In the genomic region with DNA sequence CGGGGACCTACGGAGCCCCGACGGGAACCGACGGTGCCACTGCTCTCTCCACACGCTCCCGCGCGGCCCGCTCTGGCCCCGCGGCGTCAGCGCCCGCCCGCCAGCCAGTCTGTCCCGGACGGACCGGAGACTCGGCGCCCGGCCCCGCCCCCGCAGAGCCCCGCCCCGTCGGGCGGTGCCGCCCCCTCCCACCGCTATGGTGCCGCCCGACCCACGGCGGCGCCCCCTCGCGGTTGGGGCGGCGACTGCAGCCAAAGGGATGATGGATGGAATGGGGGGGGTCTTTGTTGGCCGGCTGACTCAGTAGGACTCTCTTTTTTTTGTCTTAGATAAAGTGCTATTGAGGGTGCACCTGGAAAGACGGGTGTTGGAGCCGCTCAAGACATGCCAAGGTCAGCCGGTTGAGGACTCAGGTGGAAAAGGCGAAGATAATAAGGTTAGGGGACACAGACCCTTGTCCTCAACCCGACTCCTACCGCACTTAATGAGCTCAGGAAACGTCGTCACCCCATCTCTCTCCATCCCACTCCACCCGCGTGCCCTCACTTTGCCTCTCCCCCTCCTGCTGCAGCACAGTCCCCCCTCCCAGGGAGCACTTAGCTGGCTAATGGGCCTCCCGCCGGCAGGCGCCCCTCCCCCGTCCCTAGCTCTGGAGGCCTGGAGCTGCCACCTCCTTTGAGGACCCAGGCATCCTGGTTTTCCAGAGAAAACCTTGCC, we compare ENCODE assay signal across 8 mouse cellular contexts. TPM values are rescaled to one million over a fixed set of nuclear protein-coding genes. Genes with fewer than 3 reads are reported as not detected.
DNase-seq lines count a peak whose midpoint lies in the region; ATAC-seq and TF ChIP-seq lines count a peak whose summit lies in the region.

No protein-coding gene starts in this region.

- DNase-seq in Patski (ENCODE audit: low read depth, low spot score) = no peak
- DNase-seq in heart, postnatal 0 days (ENCODE audit: low spot score) = peak; percentile 45
- DNase-seq in kidney, postnatal 25 days = peak; percentile 82 to 90
- DNase-seq in spleen, postnatal 36 days (ENCODE audit: low spot score in 2 of 2) = peak; percentile 63 to 67
- DNase-seq in frontal cortex, adult 2 months (ENCODE audit: extremely low spot score in 1 of 2, low spot score in 1 of 2) = no peak

- H3K79me2 ChIP-seq in C2C12 (ENCODE audit: control insufficient read depth, insufficient read depth) = peaks cover 33% of the 10 kb centered on the region

- ATAC-seq in Patski = peak; percentile 65
- peak; percentile 48 for ATAC-seq in erythroblast, adult 5-6 weeks (replicated peaks; ENCODE audit: low FRiP score, poor library complexity, severe bottlenecking)
- peak; percentile 66 for ATAC-seq in heart, postnatal 0 days (ENCODE audit: insufficient read depth, low read depth)

- no peaks in the 10 kb centered on the region for H3K27me3 ChIP-seq in C2C12 (ENCODE audit: control insufficient read depth, insufficient read depth, insufficient read length)
- no peaks in the 10 kb centered on the region for H3K27me3 ChIP-seq in Patski
- no peaks in the 10 kb centered on the region for H3K27me3 ChIP-seq in heart, postnatal 0 days (ENCODE audit: control insufficient read depth, insufficient read depth, low read length)
- no peaks in the 10 kb centered on the region for H3K27me3 ChIP-seq in megakaryocyte, embryonic 14.5 days (replicated peaks)

- peak overlapping the region; percentile 57 for H3K4me3 ChIP-seq in C2C12 (ENCODE audit: insufficient read depth, poor library complexity, severe bottlenecking)
- peak overlapping the region; percentile 67 for H3K4me3 ChIP-seq in heart, postnatal 0 days (ENCODE audit: low read depth, low read length)
- H3K4me3 ChIP-seq in megakaryocyte, embryonic 14.5 days (replicated peaks) = peak overlapping the region; percentile 99

- H3K9ac ChIP-seq in heart, postnatal 0 days (replicated peaks; ENCODE audit: low read depth, low read length) = peak overlapping the region; percentile 56; the same call in 1 of the 2 replicates

- peak overlapping the region; percentile 72 for H3ac ChIP-seq in C2C12 (ENCODE audit: control insufficient read depth, insufficient read length, low read depth)

- H3K9me3 ChIP-seq in heart, postnatal 0 days (replicated peaks; ENCODE audit: control insufficient read depth, low read length) = no peaks in the 10 kb centered on the region
- no peaks in the 10 kb centered on the region for H3K9me3 ChIP-seq in megakaryocyte, embryonic 14.5 days

- peaks cover 14% of the 10 kb centered on the region for H3K79me3 ChIP-seq in C2C12 (ENCODE audit: low read depth)

- 1% methylated on average over 49 of the region's 55 CpGs for whole genome bisulfite sequencing in heart, postnatal 0 days

- H3K4me2 ChIP-seq in heart, postnatal 0 days (ENCODE audit: low read depth, low read length) = peak overlapping the region; percentile 81

- TF ChIP-seq EP300 in heart, postnatal 0 days (IDR thresholded peaks at IDR 0.05; ENCODE audit: low read depth) = no peak

- POLR2A ChIA-PET in Patski (lab: Charles Lee) = interaction anchor here (0.6 to 3.7 kb wide), 7 partner anchors 11 to 130 kb away, joined by 3 to 20 read pairs (median 4); a partner anchor contains a TSS

- CTCF ChIA-PET in Patski (lab: Charles Lee) = interaction anchor here (1.0 to 3.6 kb wide), 8 partner anchors 9 to 48 kb away, joined by 3 to 21 read pairs (median 8); a partner anchor contains a TSS

- peaks cover 13% of the 10 kb centered on the region for H3K36me3 ChIP-seq in C2C12 (ENCODE audit: control insufficient read depth, insufficient read depth)
- H3K36me3 ChIP-seq in heart, postnatal 0 days (replicated peaks; ENCODE audit: control insufficient read depth, insufficient read depth, low read length) = peaks cover 17% of the 10 kb centered on the region
- peaks cover 25% of the 10 kb centered on the region for H3K36me3 ChIP-seq in megakaryocyte, embryonic 14.5 days (replicated peaks; ENCODE audit: low read length)

- TF ChIP-seq CTCF in C2C12 (IDR thresholded peaks at IDR 0.05; ENCODE audit: control insufficient read depth, insufficient read depth, insufficient read length) (peak; percentile 83), Patski (IDR thresholded peaks at IDR 0.05) (no peak)
- peak; percentile 65 for TF ChIP-seq CTCF in heart, postnatal 0 days (IDR thresholded peaks at IDR 0.05; ENCODE audit: low read depth)

- in situ Hi-C loops in Patski (cut with MboI; ENCODE audit: low pct_unique_long_range_greater_than_20kb) = no loop called here

- H3K4me1 ChIP-seq in heart, postnatal 0 days (ENCODE audit: control insufficient read depth, insufficient read depth) = peaks cover 14% of the 10 kb centered on the region; the same call in 1 of the 2 replicates
- peaks cover 74% of the 10 kb centered on the region for H3K4me1 ChIP-seq in megakaryocyte, embryonic 14.5 days

- no peak overlapping the region for H3K27ac ChIP-seq in heart, postnatal 0 days (ENCODE audit: low read depth)

TF ChIP-seq in C2C12, 6 proteins besides CTCF, POLR2A, EP300 and RAD21:
- TF ChIP-seq FOSL1 (IDR thresholded peaks at IDR 0.05; ENCODE audit: insufficient read depth, low read length, poor library complexity, severe bottlenecking) (no peak), CEBPB (IDR thresholded peaks at IDR 0.05; ENCODE audit: low read depth) (no peak), MYOG (IDR thresholded peaks at IDR 0.05; ENCODE audit: control insufficient read depth, extremely low read depth, insufficient read length) (no peak), MAX (IDR thresholded peaks at IDR 0.05) (no peak), MYOD1 (IDR thresholded peaks at IDR 0.05; ENCODE audit: control insufficient read depth, insufficient read length, low read depth) (no peak), USF1 (IDR thresholded peaks at IDR 0.05; ENCODE audit: low read depth) (no peak)

RNA-seq across cellular contexts. Expression of a gene that starts 4.9 kb away (rescaled TPM):
- polyA plus RNA-seq in C2C12 (2012; fragmentation: generic; extraction: Trizol) = 1,811 TPM
- polyA plus RNA-seq in Patski (2021) = 267 TPM
- 30.9 and 57.8 TPM in 2 replicates for total RNA-seq in erythroblast, adult 5-6 weeks (2015; ENCODE audit: low replicate concordance)
- 17.8 and 41.6 TPM in 2 replicates for total RNA-seq in erythroblast, adult 5-6 weeks (2017; ENCODE audit: low replicate concordance)
- total RNA-seq in heart, postnatal 0 days (2014; rRNA removed; ENCODE audit: low replicate concordance) = 88.3 and 100 TPM in 2 replicates
- polyA plus RNA-seq in heart, postnatal 0 days (2015; fragmentation: Nextera tagmentation; extraction: Ambion mirVana) = 128 and 132 TPM in 2 replicates
- 310 and 626 TPM in 2 replicates for polyA plus RNA-seq in megakaryocyte, embryonic 14.5 days (2012; ENCODE audit: insufficient read depth, low replicate concordance)
- polyA plus RNA-seq in frontal cortex, adult 2 months (2012; rRNA removed) = 56.4 and 59.8 TPM in 2 replicates

RNA-seq across cellular contexts. Expression of a gene that starts 6.4 kb away (rescaled TPM):
- polyA plus RNA-seq in C2C12 (2012; fragmentation: generic; extraction: Trizol) = 51.7 TPM
- 59.6 TPM for polyA plus RNA-seq in Patski (2021)
- 0.19 and 0.42 TPM in 2 replicates for total RNA-seq in erythroblast, adult 5-6 weeks (2015; ENCODE audit: low replicate concordance)
- 2.5 and 6.8 TPM in 2 replicates for total RNA-seq in erythroblast, adult 5-6 weeks (2017; ENCODE audit: low replicate concordance)
- total RNA-seq in heart, postnatal 0 days (2014; rRNA removed; ENCODE audit: low replicate concordance) = 24.9 and 46.0 TPM in 2 replicates
- 8.3 and 8.6 TPM in 2 replicates for polyA plus RNA-seq in heart, postnatal 0 days (2015; fragmentation: Nextera tagmentation; extraction: Ambion mirVana)
- 39.2 and 49.3 TPM in 2 replicates for polyA plus RNA-seq in megakaryocyte, embryonic 14.5 days (2012; ENCODE audit: insufficient read depth, low replicate concordance)
- 19.6 and 21.8 TPM in 2 replicates for polyA plus RNA-seq in frontal cortex, adult 2 months (2012; rRNA removed)

RNA-seq across cellular contexts. Expression of a gene that starts 10.5 kb away (rescaled TPM):
- polyA plus RNA-seq in C2C12 (2012; fragmentation: generic; extraction: Trizol) (148 TPM), Patski (2021) (167 TPM)
- total RNA-seq in erythroblast, adult 5-6 weeks (2015; ENCODE audit: low replicate concordance) = 34.0 and 34.9 TPM in 2 replicates
- total RNA-seq in erythroblast, adult 5-6 weeks (2017; ENCODE audit: low replicate concordance) = 31.0 and 34.8 TPM in 2 replicates
- 0.65 and 8.5 TPM in 2 replicates for total RNA-seq in heart, postnatal 0 days (2014; rRNA removed; ENCODE audit: low replicate concordance)
- polyA plus RNA-seq in heart, postnatal 0 days (2015; fragmentation: Nextera tagmentation; extraction: Ambion mirVana) = 59.9 and 65.2 TPM in 2 replicates
- 154 and 460 TPM in 2 replicates for polyA plus RNA-seq in megakaryocyte, embryonic 14.5 days (2012; ENCODE audit: insufficient read depth, low replicate concordance)
- polyA plus RNA-seq in frontal cortex, adult 2 months (2012; rRNA removed) = 207 and 212 TPM in 2 replicates

RNA-seq across cellular contexts. Expression of a gene that starts 17.6 kb away (rescaled TPM):
- 37.7 TPM for polyA plus RNA-seq in C2C12 (2012; fragmentation: generic; extraction: Trizol)
- 87.1 TPM for polyA plus RNA-seq in Patski (2021)
- 11.7 TPM in 2 replicates for total RNA-seq in erythroblast, adult 5-6 weeks (2015; ENCODE audit: low replicate concordance)
- 0.98 and 1.1 TPM in 2 replicates for total RNA-seq in erythroblast, adult 5-6 weeks (2017; ENCODE audit: low replicate concordance)
- 74.8 and 122 TPM in 2 replicates for total RNA-seq in heart, postnatal 0 days (2014; rRNA removed; ENCODE audit: low replicate concordance)
- polyA plus RNA-seq in heart, postnatal 0 days (2015; fragmentation: Nextera tagmentation; extraction: Ambion mirVana) = 193 and 194 TPM in 2 replicates
- polyA plus RNA-seq in megakaryocyte, embryonic 14.5 days (2012; ENCODE audit: insufficient read depth, low replicate concordance) = 68.5 and 73.8 TPM in 2 replicates
- 102 and 108 TPM in 2 replicates for polyA plus RNA-seq in frontal cortex, adult 2 months (2012; rRNA removed)

RNA-seq across cellular contexts. Expression of a gene that starts 22.5 kb away (rescaled TPM):
- 12.2 TPM for polyA plus RNA-seq in C2C12 (2012; fragmentation: generic; extraction: Trizol)
- polyA plus RNA-seq in Patski (2021) = 26.0 TPM
- total RNA-seq in erythroblast, adult 5-6 weeks (2015; ENCODE audit: low replicate concordance) = 4.4 and 6.5 TPM in 2 replicates
- total RNA-seq in erythroblast, adult 5-6 weeks (2017; ENCODE audit: low replicate concordance) = 2.1 and 10.9 TPM in 2 replicates
- total RNA-seq in heart, postnatal 0 days (2014; rRNA removed; ENCODE audit: low replicate concordance) = 51.4 and 75.2 TPM in 2 replicates
- 58.5 and 59.7 TPM in 2 replicates for polyA plus RNA-seq in heart, postnatal 0 days (2015; fragmentation: Nextera tagmentation; extraction: Ambion mirVana)
- 19.1 and 20.6 TPM in 2 replicates for polyA plus RNA-seq in megakaryocyte, embryonic 14.5 days (2012; ENCODE audit: insufficient read depth, low replicate concordance)
- 36.7 and 39.6 TPM in 2 replicates for polyA plus RNA-seq in frontal cortex, adult 2 months (2012; rRNA removed)

Comparison
In these comparisons a context has a peak if more than half of its experiments do, and no peak if none do; other contexts are left out.
1. DNase-seq: peak in heart, postnatal 0 days (single experiment), kidney, postnatal 25 days (2 of 2) and spleen, postnatal 36 days (2 of 2); none in Patski (single experiment) and frontal cortex, adult 2 months (0 of 2).
2. Peak in every context shown above with its lines, with median percentiles within 50 percentile points of each other: H3K4me3 ChIP-seq and ATAC-seq.